Mouse (Mus musculus): ENCODE results near the gene Fance.

The Fance gene

GRCm38 (mm10) chr17:28310831-28311230 lies 2.5 kb upstream of the Fance start:
- no peak for TF ChIP-seq GATA4 (IDR thresholded peaks at IDR 0.05; ENCODE audit: insufficient replicate concordance, low read length)

GRCm38 (mm10) chr17:28311366-28312132 lies 1.8 kb upstream of the Fance start:
- TF ChIP-seq GATA4 (IDR thresholded peaks at IDR 0.05; ENCODE audit: insufficient replicate concordance, low read length) = no peak

- no peak for TF ChIP-seq GATA4 (IDR thresholded peaks at IDR 0.05; ENCODE audit: insufficient replicate concordance, low read length)
Measured at GRCm38 (mm10) chr17:28312232-28313211, 797 bp upstream of the Fance start.

- no peak for TF ChIP-seq GATA4 (IDR thresholded peaks at IDR 0.05; ENCODE audit: insufficient replicate concordance, low read length)
Measured at GRCm38 (mm10) chr17:28313880-28314225, 534 bp downstream of the Fance start.

GRCm38 (mm10) chr17:28315611-28316160 lies 2.4 kb downstream of the Fance start:
- no peak for TF ChIP-seq GATA4 (IDR thresholded peaks at IDR 0.05; ENCODE audit: insufficient replicate concordance, low read length)

- TF ChIP-seq GATA4 (IDR thresholded peaks at IDR 0.05; ENCODE audit: insufficient replicate concordance, low read length) = no peak
Measured at GRCm38 (mm10) chr17:28316476-28316875, 3.2 kb downstream of the Fance start.

- no peak for TF ChIP-seq GATA4 (IDR thresholded peaks at IDR 0.05; ENCODE audit: insufficient replicate concordance, low read length)
Measured at GRCm38 (mm10) chr17:28317091-28317490, 3.8 kb downstream of the Fance start.

GRCm38 (mm10) chr17:28317725-28318124 lies 4.4 kb downstream of the Fance start:
- TF ChIP-seq GATA4 (IDR thresholded peaks at IDR 0.05; ENCODE audit: insufficient replicate concordance, low read length) = no peak

GRCm38 (mm10) chr17:28321700-28322099 lies 8.4 kb downstream of the Fance start:
- TF ChIP-seq GATA4 (IDR thresholded peaks at IDR 0.05; ENCODE audit: insufficient replicate concordance, low read length) = no peak

GRCm38 (mm10) chr17:28323786-28324185 lies 10.5 kb downstream of the Fance start:
- TF ChIP-seq GATA4 (IDR thresholded peaks at IDR 0.05; ENCODE audit: insufficient replicate concordance, low read length) = no peak

- no peak for TF ChIP-seq GATA4 (IDR thresholded peaks at IDR 0.05; ENCODE audit: insufficient replicate concordance, low read length)
Measured at GRCm38 (mm10) chr17:28325751-28326150, 12.4 kb downstream of the Fance start.

- no peak for TF ChIP-seq GATA4 (IDR thresholded peaks at IDR 0.05; ENCODE audit: insufficient replicate concordance, low read length)
Measured at GRCm38 (mm10) chr17:28326951-28327350, 13.6 kb downstream of the Fance start.

GRCm38 (mm10) chr17:28327673-28328325 lies 14.5 kb downstream of the Fance start:
- TF ChIP-seq GATA4 (IDR thresholded peaks at IDR 0.05; ENCODE audit: insufficient replicate concordance, low read length) = 0 out of 2 replicates have a peak, but pooled peaks have one; percentile 8

- peak; percentile 86; the same call in 1 of the 2 replicates for TF ChIP-seq GATA4 (IDR thresholded peaks at IDR 0.05; ENCODE audit: insufficient replicate concordance, low read length)
Measured at GRCm38 (mm10) chr17:28328366-28328928, 15.1 kb downstream of the Fance start, which contains the start of gene Rpl10a. Gene Rpl10a (plus strand): TSS chr17:28328471.

- no peak for TF ChIP-seq GATA4 (IDR thresholded peaks at IDR 0.05; ENCODE audit: insufficient replicate concordance, low read length)
Measured at GRCm38 (mm10) chr17:28328946-28329345, 15.6 kb downstream of the Fance start.
